Mouse (Mus musculus) left cerebral cortex, postnatal 14 days (tissue): ENCODE measurements around the gene Mdh2. TPM values are rescaled to one million over a fixed set of nuclear protein-coding genes. Genes with fewer than 3 reads are reported as not detected.
A peak's percentile ranks its signal among the peaks of the same experiment; 100 is the strongest.

Experiments used
- DNase-seq, 2 experiments: peaks; one replicate each; pipeline ENCODE4 v3.0.0; 2021 to 2022; ENCODE audit warnings: low spot score in 2 of 2, mixed read lengths in 1 of 2
- intact Hi-C: fragments of 180-260 bp; cut with DNase I; formaldehyde crosslinking; loops from one replicate; pipeline ENCODE4 v1.15.1; 2025
- microRNA-seq, 2 experiments: library from miRNA; unstranded; fragments of <30 nt; microRNA quantifications; one replicate each; pipeline ENCODE4 v1.2.0; 2022
- total RNA-seq, 2 experiments: library from RNA; stranded (reverse); gene quantifications; 2 replicates each; pipeline ENCODE4 v1.2.3; 2021

The Mdh2 gene
- total RNA-seq, 2 experiments from 2014 or later: 472 to 478 TPM

- intact Hi-C loops: no loop called here
- peak in 1 of 2 experiments; percentile 23 for DNase-seq
Measured at GRCm38 (mm10) chr5:135822316-135822944, 44.1 kb downstream of the Mdh2 start.

GRCm38 (mm10) chr5:135824517-135824916 lies 46.2 kb downstream of the Mdh2 start:
- DNase-seq: no peak
- intact Hi-C loops: no loop called here

- no peak for DNase-seq
- intact Hi-C loops: no loop called here
Measured at GRCm38 (mm10) chr5:135826225-135826624, 47.9 kb downstream of the Mdh2 start.

GRCm38 (mm10) chr5:135829381-135829780 lies 51.1 kb downstream of the Mdh2 start:
- intact Hi-C loops: no loop called here
- DNase-seq: no peak

- peak; percentile 73 to 90 for DNase-seq
- intact Hi-C loops: no loop called here
Measured at GRCm38 (mm10) chr5:135832729-135833128, 54.4 kb downstream of the Mdh2 start.

GRCm38 (mm10) chr5:135834769-135835491 lies 56.6 kb downstream of the Mdh2 start:
- DNase-seq: peak; percentile 68 to 83
- intact Hi-C loops: no loop called here

GRCm38 (mm10) chr5:135835492-135835858 lies 57.2 kb downstream of the Mdh2 start:
- no peak for DNase-seq
- intact Hi-C loops: no loop called here

- intact Hi-C loops: no loop called here
- no peak for DNase-seq
Measured at GRCm38 (mm10) chr5:135835981-135836380, 57.7 kb downstream of the Mdh2 start.

Small RNA genes lying within 50 kb of the gene (microRNA-seq; reads per million reads assigned to microRNA genes)
- 0 reads per million in 2 experiments for gene Gm23268
- 1.3 to 1.7 reads per million in 2 experiments for gene Mir7034

Other genes starting within 250 kb of the Mdh2 start
- 10 to 100 TPM; 66.9 to 72.0 TPM for gene Hip1, start 233.4 kb upstream of the Mdh2 start, total RNA-seq
- not detected for gene Ccl26, start 214.9 kb upstream of the Mdh2 start, total RNA-seq
- gene Ccl24, start 205.4 kb upstream of the Mdh2 start, total RNA-seq: not detected
- 10 to 100 TPM; 84.9 to 87.5 TPM for gene Rhbdd2, start 145.9 kb upstream of the Mdh2 start, total RNA-seq
- 10 to 100 TPM; 81.0 to 81.1 TPM for gene Por, start 108.4 kb upstream of the Mdh2 start, total RNA-seq
- gene Tmem120a, start 34.0 kb upstream of the Mdh2 start, total RNA-seq: 10 to 100 TPM; 15.9 to 17.4 TPM
- not detected for gene Styxl1, start 95 bp upstream of the Mdh2 start, total RNA-seq
- gene Srrm3, start 28.4 kb downstream of the Mdh2 start, total RNA-seq: 10 to 100 TPM; 95.2 to 95.9 TPM
- gene Hspb1, start 109.4 kb downstream of the Mdh2 start, total RNA-seq: 1 to 10 TPM; 6.9 to 9.4 TPM
- 1,000 to 10,000 TPM; 1,469 to 1,528 TPM for gene Ywhag, start 156.1 kb downstream of the Mdh2 start, total RNA-seq
- gene Ssc4d, start 196.1 kb downstream of the Mdh2 start, total RNA-seq: 1 to 10 TPM; 1.4 to 1.5 TPM
- not detected for gene Zp3, start 201.6 kb downstream of the Mdh2 start, total RNA-seq
- gene Dtx2, start 216.3 kb downstream of the Mdh2 start, total RNA-seq: 1 to 10 TPM; 8.6 to 9.1 TPM